Mouse (Mus musculus): ENCODE measurements around the gene Gm42906.

Gm42906 gene

GRCm38 (mm10) chr5:151213097-151213496 lies 214.9 kb downstream of the Gm42906 start:
- no peak for DNase-seq (ENCODE audit: low read depth, low spot score)
- H3K27me3 ChIP-seq (ENCODE audit: control insufficient read depth, insufficient read depth, low read length, poor library complexity, severe bottlenecking): no peaks in the 10 kb centered on the region

DNA sequence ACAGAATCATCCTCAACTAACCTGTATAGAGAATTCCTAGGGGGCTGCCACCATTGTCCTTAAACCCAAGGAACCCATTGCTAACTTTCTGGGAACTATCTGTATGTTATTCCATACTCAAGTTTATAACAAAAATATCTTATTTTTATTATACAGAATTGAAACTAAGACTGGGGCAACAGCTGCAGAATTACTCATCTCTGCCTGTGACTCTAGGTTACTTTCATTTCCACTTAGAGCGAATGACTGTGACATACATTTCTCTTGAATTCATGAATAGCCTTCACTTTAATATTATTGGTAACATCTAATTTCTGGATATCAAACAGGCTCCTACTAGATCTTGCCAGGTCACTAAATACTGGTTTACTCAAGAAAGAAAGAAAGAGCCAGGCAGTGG lies 217.1 kb downstream of the Gm42906 start:
- Histone ChIP-seq H3K27me3 (ENCODE audit: control insufficient read depth, insufficient read depth, low read length, poor library complexity, severe bottlenecking) (no peaks in the 10 kb centered on the region), H3K36me3 (ENCODE audit: control insufficient read depth, insufficient read depth, low read length, poor library complexity, severe bottlenecking) (no peaks in the 10 kb centered on the region)
- peak; percentile 8 for DNase-seq (ENCODE audit: low read depth, low spot score)

More at GRCm38 (mm10) chr5:151213097-151213496, 214.9 kb downstream of the Gm42906 start:
- H3K36me3 ChIP-seq (ENCODE audit: control insufficient read depth, insufficient read depth, low read length, poor library complexity, severe bottlenecking): no peaks in the 10 kb centered on the region

- no peak for DNase-seq (ENCODE audit: low read depth, low spot score)
Observed at GRCm38 (mm10) chr5:151210060-151210459, 217.9 kb downstream of the Gm42906 start.

DNA sequence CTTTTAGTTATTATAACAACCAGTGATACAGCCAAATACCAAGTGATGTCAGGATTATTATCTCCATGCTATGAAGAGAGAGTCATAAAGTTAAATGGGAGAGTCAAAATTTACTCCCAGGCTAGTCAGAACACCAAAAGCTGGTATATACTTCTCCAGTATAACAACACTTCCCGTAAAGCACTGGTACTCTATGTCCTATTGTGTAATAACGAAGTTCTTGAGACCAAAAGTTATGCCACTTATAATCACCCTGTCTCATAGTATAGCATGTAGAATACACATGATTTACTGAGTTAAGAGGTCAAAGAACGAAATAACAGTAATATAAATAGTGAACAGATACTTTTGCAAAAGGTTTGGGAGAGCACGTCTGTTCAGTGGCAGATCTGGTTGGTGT lies 222.9 kb downstream of the Gm42906 start:
- H3K36me3 ChIP-seq (ENCODE audit: control insufficient read depth, insufficient read depth, low read length, poor library complexity, severe bottlenecking): no peaks in the 10 kb centered on the region
- H3K27me3 ChIP-seq (ENCODE audit: control insufficient read depth, insufficient read depth, low read length, poor library complexity, severe bottlenecking): no peaks in the 10 kb centered on the region
- no peak for DNase-seq (ENCODE audit: low read depth, low spot score)

More at GRCm38 (mm10) chr5:151210060-151210459, 217.9 kb downstream of the Gm42906 start:
- Histone ChIP-seq H3K36me3 (ENCODE audit: control insufficient read depth, insufficient read depth, low read length, poor library complexity, severe bottlenecking) (no peaks in the 10 kb centered on the region), H3K27me3 (ENCODE audit: control insufficient read depth, insufficient read depth, low read length, poor library complexity, severe bottlenecking) (no peaks in the 10 kb centered on the region)

- H3K36me3 ChIP-seq (ENCODE audit: control insufficient read depth, insufficient read depth, low read length, poor library complexity, severe bottlenecking): no peaks in the 10 kb centered on the region
- no peaks in the 10 kb centered on the region for H3K27me3 ChIP-seq (ENCODE audit: control insufficient read depth, insufficient read depth, low read length, poor library complexity, severe bottlenecking)
- DNase-seq (ENCODE audit: low read depth, low spot score): no peak
Observed at GRCm38 (mm10) chr5:151202925-151203324, 225.0 kb downstream of the Gm42906 start.

GRCm38 (mm10) chr5:151201220-151201619 lies 226.7 kb downstream of the Gm42906 start:
- no peaks in the 10 kb centered on the region for H3K27me3 ChIP-seq (ENCODE audit: control insufficient read depth, insufficient read depth, low read length, poor library complexity, severe bottlenecking)
- no peaks in the 10 kb centered on the region for H3K36me3 ChIP-seq (ENCODE audit: control insufficient read depth, insufficient read depth, low read length, poor library complexity, severe bottlenecking)
- no peak for DNase-seq (ENCODE audit: low read depth, low spot score)

DNA sequence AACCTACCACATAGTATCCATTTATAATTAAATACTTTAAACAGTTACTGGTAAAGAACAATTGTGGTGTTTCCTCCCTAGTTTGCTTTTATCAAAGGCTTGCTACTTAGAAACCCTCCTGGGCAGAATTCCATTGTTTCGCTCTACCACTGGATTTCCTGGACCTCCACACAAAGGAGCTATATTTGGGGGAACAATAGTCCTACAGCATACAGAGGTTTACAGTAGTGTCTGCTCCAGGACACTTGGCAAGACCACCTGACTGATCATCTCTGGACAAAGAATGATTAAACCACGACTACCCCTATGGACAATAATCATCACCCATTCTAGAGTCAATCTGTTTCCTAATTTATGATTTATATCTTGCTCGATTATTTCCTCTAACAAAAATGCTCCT lies 228.7 kb downstream of the Gm42906 start:
- DNase-seq (ENCODE audit: low read depth, low spot score): no peak
- Histone ChIP-seq H3K27me3 (ENCODE audit: control insufficient read depth, insufficient read depth, low read length, poor library complexity, severe bottlenecking) (no peaks in the 10 kb centered on the region), H3K36me3 (ENCODE audit: control insufficient read depth, insufficient read depth, low read length, poor library complexity, severe bottlenecking) (no peaks in the 10 kb centered on the region)

GRCm38 (mm10) chr5:151196603-151197272 lies 231.2 kb downstream of the Gm42906 start:
- Histone ChIP-seq H3K27me3 (ENCODE audit: control insufficient read depth, insufficient read depth, low read length, poor library complexity, severe bottlenecking) (no peaks in the 10 kb centered on the region), H3K36me3 (ENCODE audit: control insufficient read depth, insufficient read depth, low read length, poor library complexity, severe bottlenecking) (no peaks in the 10 kb centered on the region)
- no peak for DNase-seq (ENCODE audit: low read depth, low spot score)

- H3K36me3 ChIP-seq (ENCODE audit: control insufficient read depth, insufficient read depth, low read length, poor library complexity, severe bottlenecking): no peaks in the 10 kb centered on the region
- H3K27me3 ChIP-seq (ENCODE audit: control insufficient read depth, insufficient read depth, low read length, poor library complexity, severe bottlenecking): no peaks in the 10 kb centered on the region
- DNase-seq (ENCODE audit: low read depth, low spot score): no peak
Observed at GRCm38 (mm10) chr5:151193885-151194520, 234.0 kb downstream of the Gm42906 start.

GRCm38 (mm10) chr5:151192266-151192665 lies 235.7 kb downstream of the Gm42906 start:
- no peak for DNase-seq (ENCODE audit: low read depth, low spot score)
- Histone ChIP-seq H3K27me3 (ENCODE audit: control insufficient read depth, insufficient read depth, low read length, poor library complexity, severe bottlenecking) (no peaks in the 10 kb centered on the region), H3K36me3 (ENCODE audit: control insufficient read depth, insufficient read depth, low read length, poor library complexity, severe bottlenecking) (no peaks in the 10 kb centered on the region)

GRCm38 (mm10) chr5:151190764-151191163 lies 237.2 kb downstream of the Gm42906 start:
- DNase-seq (ENCODE audit: low read depth, low spot score): no peak
- Histone ChIP-seq H3K36me3 (ENCODE audit: control insufficient read depth, insufficient read depth, low read length, poor library complexity, severe bottlenecking) (no peaks in the 10 kb centered on the region), H3K27me3 (ENCODE audit: control insufficient read depth, insufficient read depth, low read length, poor library complexity, severe bottlenecking) (no peaks in the 10 kb centered on the region)

GRCm38 (mm10) chr5:151189789-151190378 lies 238.1 kb downstream of the Gm42906 start:
- no peak for DNase-seq (ENCODE audit: low read depth, low spot score)
- H3K36me3 ChIP-seq (ENCODE audit: control insufficient read depth, insufficient read depth, low read length, poor library complexity, severe bottlenecking): no peaks in the 10 kb centered on the region
- no peaks in the 10 kb centered on the region for H3K27me3 ChIP-seq (ENCODE audit: control insufficient read depth, insufficient read depth, low read length, poor library complexity, severe bottlenecking)

DNA sequence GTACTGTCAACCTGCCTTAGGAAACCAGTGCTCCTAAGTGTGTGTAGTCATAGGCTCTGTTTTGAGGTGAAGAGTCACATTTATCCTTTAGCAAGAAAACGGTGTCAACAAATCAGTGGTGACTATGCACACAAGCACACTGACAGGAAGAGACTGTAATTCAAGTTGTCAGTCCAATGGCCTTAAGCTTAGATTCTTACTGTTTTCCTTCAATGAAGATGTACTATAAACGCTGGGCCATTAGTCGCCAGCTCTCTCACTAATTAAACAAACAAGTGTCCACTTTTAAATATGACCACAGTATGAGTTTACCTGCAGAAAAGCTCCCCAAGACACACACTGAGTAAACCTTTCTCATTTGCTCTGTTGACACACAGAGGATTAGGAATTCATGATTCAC lies 238.6 kb downstream of the Gm42906 start:
- Histone ChIP-seq H3K27me3 (ENCODE audit: control insufficient read depth, insufficient read depth, low read length, poor library complexity, severe bottlenecking) (no peaks in the 10 kb centered on the region), H3K36me3 (ENCODE audit: control insufficient read depth, insufficient read depth, low read length, poor library complexity, severe bottlenecking) (no peaks in the 10 kb centered on the region)
- no peak for DNase-seq (ENCODE audit: low read depth, low spot score)

GRCm38 (mm10) chr5:151188659-151189058 lies 239.3 kb downstream of the Gm42906 start:
- Histone ChIP-seq H3K27me3 (ENCODE audit: control insufficient read depth, insufficient read depth, low read length, poor library complexity, severe bottlenecking) (no peaks in the 10 kb centered on the region), H3K36me3 (ENCODE audit: control insufficient read depth, insufficient read depth, low read length, poor library complexity, severe bottlenecking) (no peaks in the 10 kb centered on the region)
- no peak for DNase-seq (ENCODE audit: low read depth, low spot score)

- DNase-seq (ENCODE audit: low read depth, low spot score): no peak
- no peaks in the 10 kb centered on the region for H3K27me3 ChIP-seq (ENCODE audit: control insufficient read depth, insufficient read depth, low read length, poor library complexity, severe bottlenecking)
- H3K36me3 ChIP-seq (ENCODE audit: control insufficient read depth, insufficient read depth, low read length, poor library complexity, severe bottlenecking): no peaks in the 10 kb centered on the region
Observed at GRCm38 (mm10) chr5:151187336-151187735, 240.6 kb downstream of the Gm42906 start.

Measured in splenic B cell, adult 2 months (primary cell).